Mouse (Mus musculus): ENCODE results near the gene Fbxo17. TPM values are rescaled to one million over a fixed set of nuclear protein-coding genes. Genes with fewer than 3 reads are reported as not detected.

Fbxo17 gene
- polyA plus RNA-seq (2014; fragmentation: Illumina TruSeq; extraction: RNeasy Lipid Tissue Mini Kit (QIAGEN cat#74804); ENCODE audit: low read depth, low replicate concordance), result 0.49 TPM

DNA sequence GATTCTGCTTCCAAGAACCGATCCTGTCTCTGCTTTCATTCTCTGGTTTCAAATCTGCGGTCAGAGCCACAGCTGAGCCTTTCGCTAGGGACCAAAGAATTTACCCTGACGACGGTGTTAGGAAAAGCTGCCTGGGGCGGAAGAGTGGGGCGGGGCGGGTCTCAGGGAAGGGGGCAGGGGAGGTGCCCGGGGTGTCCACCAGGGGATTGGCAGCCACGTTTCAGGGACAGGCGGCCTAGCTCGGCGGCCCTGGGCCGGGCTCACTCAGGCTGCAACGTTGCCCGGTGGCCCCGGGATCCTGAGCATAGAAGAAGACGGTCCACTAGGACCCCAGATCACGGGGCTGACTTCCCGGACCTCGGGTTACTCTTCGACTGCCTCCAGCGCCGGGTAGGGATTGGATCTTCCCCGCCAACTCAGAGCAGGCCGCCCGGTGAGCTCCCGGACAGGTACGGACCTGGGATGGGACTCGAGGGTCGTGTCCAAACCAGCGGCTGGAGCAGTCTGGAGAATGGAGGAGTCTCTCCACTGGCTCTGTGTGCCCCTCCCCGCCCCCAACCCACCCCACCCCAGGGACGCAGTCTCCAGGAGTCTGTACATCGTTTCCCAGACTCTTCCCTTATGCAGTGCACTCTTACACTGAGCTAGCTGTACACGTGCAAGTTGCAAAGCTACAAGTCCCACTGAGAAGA lies at the start of gene Fbxo17:
TSS of gene Fbxo17 (plus strand) at position 215 of the 692 bp plus-strand sequence.

DNA sequence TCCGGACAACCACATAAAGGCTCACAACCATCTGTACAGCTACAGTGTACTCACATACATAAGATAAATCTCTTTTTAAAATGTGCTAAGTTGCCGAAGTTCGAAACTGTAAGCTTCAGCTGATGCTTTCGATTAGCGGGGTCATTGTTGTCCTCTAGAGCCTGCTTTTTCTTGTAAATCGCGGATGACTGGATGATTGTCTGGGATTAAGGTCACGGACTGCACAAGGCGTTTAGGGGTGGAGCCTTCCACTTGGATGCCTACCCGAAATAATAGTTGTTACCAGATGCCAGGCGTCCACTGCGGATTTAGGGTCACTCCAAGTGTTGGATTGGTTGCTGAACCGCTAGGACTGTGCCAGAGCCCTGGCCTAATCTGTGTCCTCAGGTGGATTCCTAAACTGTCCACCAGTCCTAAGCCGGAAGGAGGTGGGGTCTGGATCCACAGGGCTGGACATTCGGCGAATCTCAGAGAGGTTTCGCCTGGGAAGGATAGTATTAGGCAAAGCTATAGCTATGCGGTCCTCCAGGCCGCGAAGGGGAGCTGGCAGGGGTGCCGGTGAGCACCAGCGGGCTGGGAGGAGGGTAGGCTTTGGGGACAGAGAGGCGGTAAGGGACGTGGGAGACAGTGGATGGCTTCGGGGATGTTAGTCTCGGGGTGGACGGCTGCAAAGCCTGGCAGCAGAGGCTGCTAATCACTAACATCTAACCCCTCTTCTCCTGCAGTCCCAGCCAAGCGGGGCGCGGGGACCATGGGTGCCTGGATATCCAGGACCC lies 23.9 kb upstream of the Fbxo17 start, which contains the start of gene Fbxo27:
TSS of gene Fbxo27 (plus strand) at position 305 of the 776 bp plus-strand sequence.

DNA sequence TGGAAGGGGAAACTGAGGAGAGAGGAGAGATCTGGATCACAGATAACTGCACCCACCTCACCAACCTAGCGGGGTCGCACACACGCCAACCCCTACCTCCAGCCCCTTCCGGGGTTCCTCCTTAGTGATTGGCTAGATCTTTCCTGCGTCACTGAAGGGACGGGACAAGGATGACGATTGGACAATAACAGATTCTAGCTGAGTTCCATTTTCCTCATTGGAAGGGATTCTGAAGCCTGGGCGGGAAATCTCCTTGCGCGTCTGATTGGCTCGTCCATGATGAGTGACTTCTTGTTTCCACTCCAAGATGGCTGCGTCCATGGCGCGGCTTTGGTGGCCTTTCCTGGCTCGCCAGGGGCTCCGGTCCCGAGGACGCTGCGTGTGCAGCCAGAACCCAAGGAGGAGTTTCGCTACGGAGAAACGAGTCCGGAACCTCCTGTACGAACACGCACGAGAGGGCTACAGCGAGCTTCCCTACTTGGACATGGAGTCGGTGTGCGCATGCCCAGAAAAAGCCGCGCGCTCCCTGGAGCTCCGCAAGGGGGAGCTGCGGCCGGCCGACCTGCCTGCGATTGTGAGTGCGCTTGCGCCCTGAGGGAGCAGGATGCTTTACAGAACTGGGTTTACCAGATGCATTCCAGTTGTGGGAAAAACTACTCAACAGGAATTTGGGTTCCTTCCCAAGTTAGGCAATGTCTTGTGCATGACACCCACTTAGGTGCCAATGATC lies 25.3 kb downstream of the Fbxo17 start, which contains the start of the genes Mrps12 and Sars2:
TSS of gene Mrps12 (minus strand) at position 112 of the 730 bp plus-strand sequence.
TSS of gene Sars2 (plus strand) at position 284 of the 730 bp plus-strand sequence.

DNA sequence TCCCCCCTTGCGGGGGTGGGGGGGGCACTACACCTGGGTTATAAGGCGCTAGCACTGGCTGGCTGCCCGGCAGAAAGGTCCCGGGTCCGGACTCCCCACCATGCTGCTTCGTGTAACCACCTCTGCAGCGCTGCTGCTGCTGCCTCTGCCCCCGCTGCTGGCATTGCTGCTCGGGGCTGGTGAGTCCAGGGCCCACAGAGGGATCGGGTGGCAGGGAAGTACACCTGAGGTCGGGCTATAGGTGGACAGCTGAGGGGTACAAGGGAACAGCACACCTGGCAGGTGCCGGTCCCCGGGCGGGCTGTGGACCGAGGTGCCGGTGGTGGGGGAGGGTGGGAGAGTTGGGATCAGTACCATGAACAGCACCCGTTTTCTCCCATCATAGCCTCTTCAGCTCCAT lies 39.5 kb downstream of the Fbxo17 start, which contains the start of gene Ccer2:
TSS of gene Ccer2 (plus strand) at position 96 of the 400 bp plus-strand sequence.

DNA sequence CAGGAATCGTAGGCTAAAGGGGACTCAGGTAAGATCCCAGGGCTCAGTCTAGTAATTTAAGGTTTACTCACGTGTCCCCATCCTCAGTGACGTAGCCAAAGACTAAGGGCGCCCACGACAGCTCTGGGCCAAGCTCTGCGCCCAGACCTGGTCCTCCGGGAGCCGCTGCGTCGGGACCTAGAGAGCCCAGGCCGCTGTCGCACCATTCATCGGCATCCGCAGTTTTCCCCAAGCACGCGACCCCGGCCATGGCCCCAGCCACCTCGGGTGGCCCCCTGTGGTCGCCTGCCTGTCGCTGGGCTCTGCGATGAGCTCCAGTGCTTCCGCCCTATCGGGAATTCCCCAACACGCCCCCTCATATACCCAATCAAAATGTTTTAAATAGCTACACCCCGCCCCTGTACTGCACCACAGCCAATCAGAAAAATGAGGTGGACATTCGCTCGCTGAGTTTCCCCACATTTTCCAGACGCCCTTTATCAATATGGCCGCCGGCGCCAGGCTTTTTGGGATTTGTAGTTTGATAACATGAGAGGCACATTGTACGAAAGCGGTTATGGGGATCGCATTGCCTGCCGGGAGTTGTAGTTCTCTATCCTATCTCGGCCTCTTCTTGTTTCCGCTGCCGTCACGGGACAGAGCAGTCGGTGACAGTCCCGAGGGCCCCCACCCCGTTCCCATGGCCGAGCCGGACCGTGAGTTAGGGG lies 49.7 kb downstream of the Fbxo17 start, which contains the start of gene Sirt2:
TSS of gene Sirt2 (plus strand) at position 563 of the 707 bp plus-strand sequence.

DNA sequence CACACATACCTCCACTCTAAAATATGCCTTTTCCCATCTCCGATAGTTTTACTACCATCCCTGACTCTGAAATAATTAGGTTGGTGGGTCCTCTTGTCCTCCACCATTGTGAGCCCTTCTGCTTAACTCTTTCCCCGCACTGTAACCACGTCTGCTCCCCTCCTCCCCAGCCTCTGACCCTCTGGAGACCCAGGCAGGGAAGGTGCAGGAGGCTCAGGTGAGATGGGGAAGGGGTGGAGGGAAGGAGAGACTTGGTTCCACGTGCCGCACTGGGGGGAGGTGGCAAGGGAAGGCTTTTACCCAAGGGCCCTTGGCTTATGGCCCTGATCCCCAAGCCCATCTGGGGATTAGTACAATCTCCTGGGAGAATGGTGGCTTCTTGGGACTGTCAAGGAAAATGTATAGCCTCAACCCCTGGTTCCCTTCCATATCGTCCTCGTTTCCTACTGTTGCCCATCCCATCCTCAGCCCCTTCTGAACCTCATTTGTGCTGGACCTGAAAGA lies 50.9 kb downstream of the Fbxo17 start, which contains the start of gene Nfkbib:
TSS of gene Nfkbib (minus strand) at position 51 of the 504 bp plus-strand sequence.

Other genes starting within 250 kb of the Fbxo17 start
- not detected for gene Ifnl2, start 206.3 kb upstream of the Fbxo17 start, polyA plus RNA-seq (2014; fragmentation: Illumina TruSeq; extraction: RNeasy Lipid Tissue Mini Kit (QIAGEN cat#74804); ENCODE audit: low read depth, low replicate concordance)
- gene Ifnl3, start 194.0 kb upstream of the Fbxo17 start, polyA plus RNA-seq (2014; fragmentation: Illumina TruSeq; extraction: RNeasy Lipid Tissue Mini Kit (QIAGEN cat#74804); ENCODE audit: low read depth, low replicate concordance), result not detected
- not detected for gene Sycn, start 175.9 kb upstream of the Fbxo17 start, polyA plus RNA-seq (2014; fragmentation: Illumina TruSeq; extraction: RNeasy Lipid Tissue Mini Kit (QIAGEN cat#74804); ENCODE audit: low read depth, low replicate concordance)
- 0.49 TPM for gene Nccrp1, start 169.6 kb upstream of the Fbxo17 start, polyA plus RNA-seq (2014; fragmentation: Illumina TruSeq; extraction: RNeasy Lipid Tissue Mini Kit (QIAGEN cat#74804); ENCODE audit: low read depth, low replicate concordance)
- gene Samd4b, start 118.7 kb upstream of the Fbxo17 start, polyA plus RNA-seq (2014; fragmentation: Illumina TruSeq; extraction: RNeasy Lipid Tissue Mini Kit (QIAGEN cat#74804); ENCODE audit: low read depth, low replicate concordance), result 8.9 TPM
- gene Pak4, start 118.6 kb upstream of the Fbxo17 start, polyA plus RNA-seq (2014; fragmentation: Illumina TruSeq; extraction: RNeasy Lipid Tissue Mini Kit (QIAGEN cat#74804); ENCODE audit: low read depth, low replicate concordance), result 1.2 TPM
- not detected for gene Acp7, start 85.5 kb upstream of the Fbxo17 start, polyA plus RNA-seq (2014; fragmentation: Illumina TruSeq; extraction: RNeasy Lipid Tissue Mini Kit (QIAGEN cat#74804); ENCODE audit: low read depth, low replicate concordance)
- gene Fbxo27, start 24.0 kb upstream of the Fbxo17 start, polyA plus RNA-seq (2014; fragmentation: Illumina TruSeq; extraction: RNeasy Lipid Tissue Mini Kit (QIAGEN cat#74804); ENCODE audit: low read depth, low replicate concordance), result not detected
- gene Mrps12, start 25.0 kb downstream of the Fbxo17 start, polyA plus RNA-seq (2014; fragmentation: Illumina TruSeq; extraction: RNeasy Lipid Tissue Mini Kit (QIAGEN cat#74804); ENCODE audit: low read depth, low replicate concordance), result 28.9 TPM
- gene Sars2, start 25.2 kb downstream of the Fbxo17 start, polyA plus RNA-seq (2014; fragmentation: Illumina TruSeq; extraction: RNeasy Lipid Tissue Mini Kit (QIAGEN cat#74804); ENCODE audit: low read depth, low replicate concordance), result 0.24 TPM
- not detected for gene Ccer2, start 39.4 kb downstream of the Fbxo17 start, polyA plus RNA-seq (2014; fragmentation: Illumina TruSeq; extraction: RNeasy Lipid Tissue Mini Kit (QIAGEN cat#74804); ENCODE audit: low read depth, low replicate concordance)
- 20.8 TPM for gene Sirt2, start 49.9 kb downstream of the Fbxo17 start, polyA plus RNA-seq (2014; fragmentation: Illumina TruSeq; extraction: RNeasy Lipid Tissue Mini Kit (QIAGEN cat#74804); ENCODE audit: low read depth, low replicate concordance)
- gene Nfkbib, start 50.7 kb downstream of the Fbxo17 start, polyA plus RNA-seq (2014; fragmentation: Illumina TruSeq; extraction: RNeasy Lipid Tissue Mini Kit (QIAGEN cat#74804); ENCODE audit: low read depth, low replicate concordance), result not detected
- gene Rinl, start 72.2 kb downstream of the Fbxo17 start, polyA plus RNA-seq (2014; fragmentation: Illumina TruSeq; extraction: RNeasy Lipid Tissue Mini Kit (QIAGEN cat#74804); ENCODE audit: low read depth, low replicate concordance), result 3.4 TPM
- 173 TPM for gene Hnrnpl, start 91.7 kb downstream of the Fbxo17 start, polyA plus RNA-seq (2014; fragmentation: Illumina TruSeq; extraction: RNeasy Lipid Tissue Mini Kit (QIAGEN cat#74804); ENCODE audit: low read depth, low replicate concordance)
- 25.7 TPM for gene Ech1, start 108.4 kb downstream of the Fbxo17 start, polyA plus RNA-seq (2014; fragmentation: Illumina TruSeq; extraction: RNeasy Lipid Tissue Mini Kit (QIAGEN cat#74804); ENCODE audit: low read depth, low replicate concordance)
- gene Lgals4, start 117.0 kb downstream of the Fbxo17 start, polyA plus RNA-seq (2014; fragmentation: Illumina TruSeq; extraction: RNeasy Lipid Tissue Mini Kit (QIAGEN cat#74804); ENCODE audit: low read depth, low replicate concordance), result 2.0 TPM
- not detected for gene Lgals7, start 147.0 kb downstream of the Fbxo17 start, polyA plus RNA-seq (2014; fragmentation: Illumina TruSeq; extraction: RNeasy Lipid Tissue Mini Kit (QIAGEN cat#74804); ENCODE audit: low read depth, low replicate concordance)
- gene Capn12, start 164.6 kb downstream of the Fbxo17 start, polyA plus RNA-seq (2014; fragmentation: Illumina TruSeq; extraction: RNeasy Lipid Tissue Mini Kit (QIAGEN cat#74804); ENCODE audit: low read depth, low replicate concordance), result not detected
- 31.0 TPM for gene Actn4, start 245.5 kb downstream of the Fbxo17 start, polyA plus RNA-seq (2014; fragmentation: Illumina TruSeq; extraction: RNeasy Lipid Tissue Mini Kit (QIAGEN cat#74804); ENCODE audit: low read depth, low replicate concordance)

Measured in kidney, adult 10 weeks (tissue).